Mouse (Mus musculus) liver, adult 2 months (tissue): ENCODE data around the gene Manba.

Experiments used
- CTCF ChIP-seq: fragments of 200-500 bp; IDR thresholded peaks from 2 replicates; pipeline ENCODE4 v1.5.1; 2011; ENCODE audit warnings: low read depth, low read length, control low read depth
- POLR2A ChIP-seq: fragments of 200-500 bp; IDR thresholded peaks from 2 replicates; pipeline ENCODE4 v1.6.1; 2011; ENCODE audit warnings: low read length, control low read depth; ENCODE audit not compliant: insufficient read depth; ENCODE audit errors: extremely low read depth

- TF ChIP-seq CTCF = no peak
- TF ChIP-seq POLR2A = no peak
Measured at GRCm38 (mm10) chr3:135507506-135507905, 22.1 kb downstream of the Manba start.
